Mouse (Mus musculus) kidney, adult 10 weeks (tissue): ENCODE data around the gene Slc43a1. TPM values are rescaled to one million over a fixed set of nuclear protein-coding genes. Genes with fewer than 3 reads are reported as not detected.

Experiments used
- polyA plus RNA-seq: library from polyadenylated mRNA; stranded (reverse); fragments of 350-450 nt; fragmentation: Illumina TruSeq; extraction: RNeasy Lipid Tissue Mini Kit (QIAGEN cat#74804); gene quantifications from one replicate; pipeline ENCODE4 v1.2.3, GENCODE M21; 2014; ENCODE audit warnings: low read depth, low replicate concordance

Slc43a1 gene
- polyA plus RNA-seq, result 0.36 TPM

DNA sequence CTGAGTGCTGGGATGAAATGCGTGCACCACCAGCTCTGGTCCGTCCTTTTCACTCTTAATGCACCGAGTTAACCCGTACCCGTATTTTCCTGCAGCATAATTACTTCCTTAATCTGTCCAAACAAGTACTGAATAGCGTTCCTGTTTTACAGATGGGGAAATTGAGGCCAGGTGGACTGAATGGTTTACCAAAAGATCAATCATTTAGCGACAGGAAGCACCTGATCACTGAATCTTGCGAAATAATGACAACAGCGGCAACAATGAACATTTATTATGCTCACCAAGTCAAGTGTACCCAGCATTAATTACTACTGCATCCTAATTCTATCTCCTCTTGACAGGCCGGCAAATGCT is at the start of gene Slc43a1:
Slc43a1 (plus strand) TSS at position 258 of the 357 bp plus-strand sequence.

DNA sequence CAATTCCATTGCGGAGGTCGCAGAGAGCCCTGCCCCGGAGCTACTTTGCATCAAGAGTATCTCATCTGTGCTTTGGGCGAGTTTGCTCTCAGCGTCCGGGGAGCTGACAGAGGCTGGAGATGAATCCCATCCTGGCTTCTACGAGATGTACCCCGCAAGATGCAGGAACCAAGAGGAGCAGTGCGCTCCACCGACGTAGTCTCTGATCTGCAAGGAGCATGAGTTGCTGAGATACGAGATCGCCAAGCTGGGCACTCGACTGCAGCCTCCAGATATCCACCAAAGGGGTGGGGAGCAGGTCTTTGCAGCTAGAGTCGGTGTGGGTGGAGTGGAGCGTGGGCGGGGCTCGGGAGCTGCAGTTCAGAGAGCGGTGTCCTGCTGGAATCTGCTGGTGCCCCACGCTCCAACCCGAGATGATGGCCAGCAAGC is 40.1 kb upstream of the Slc43a1 start, which contains the start of gene Ube2l6:
Ube2l6 (plus strand) TSS at position 336 of the 429 bp plus-strand sequence.

DNA sequence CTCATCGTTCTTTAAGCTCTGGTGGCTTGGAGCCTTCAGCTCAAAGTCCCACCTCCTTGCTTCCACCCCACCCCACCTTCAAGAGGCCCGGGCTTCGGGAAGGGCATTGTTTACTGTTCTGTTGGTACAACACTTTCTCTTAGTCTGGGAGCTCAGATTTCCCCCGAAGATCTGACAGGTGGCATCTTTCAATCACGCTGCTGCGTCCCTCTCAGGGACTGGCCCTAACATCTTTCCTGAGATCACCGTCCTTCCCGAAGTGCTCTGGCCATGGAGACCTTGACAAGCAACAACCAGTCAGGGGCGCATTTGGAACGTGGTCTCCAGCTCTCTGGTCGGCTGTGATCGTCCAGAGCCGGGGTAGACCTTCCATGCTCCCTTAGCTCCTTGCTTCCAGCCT is 16.1 kb upstream of the Slc43a1 start, which contains the start of gene Smtnl1:
Smtnl1 (minus strand) TSS at position 101 of the 400 bp plus-strand sequence.

DNA sequence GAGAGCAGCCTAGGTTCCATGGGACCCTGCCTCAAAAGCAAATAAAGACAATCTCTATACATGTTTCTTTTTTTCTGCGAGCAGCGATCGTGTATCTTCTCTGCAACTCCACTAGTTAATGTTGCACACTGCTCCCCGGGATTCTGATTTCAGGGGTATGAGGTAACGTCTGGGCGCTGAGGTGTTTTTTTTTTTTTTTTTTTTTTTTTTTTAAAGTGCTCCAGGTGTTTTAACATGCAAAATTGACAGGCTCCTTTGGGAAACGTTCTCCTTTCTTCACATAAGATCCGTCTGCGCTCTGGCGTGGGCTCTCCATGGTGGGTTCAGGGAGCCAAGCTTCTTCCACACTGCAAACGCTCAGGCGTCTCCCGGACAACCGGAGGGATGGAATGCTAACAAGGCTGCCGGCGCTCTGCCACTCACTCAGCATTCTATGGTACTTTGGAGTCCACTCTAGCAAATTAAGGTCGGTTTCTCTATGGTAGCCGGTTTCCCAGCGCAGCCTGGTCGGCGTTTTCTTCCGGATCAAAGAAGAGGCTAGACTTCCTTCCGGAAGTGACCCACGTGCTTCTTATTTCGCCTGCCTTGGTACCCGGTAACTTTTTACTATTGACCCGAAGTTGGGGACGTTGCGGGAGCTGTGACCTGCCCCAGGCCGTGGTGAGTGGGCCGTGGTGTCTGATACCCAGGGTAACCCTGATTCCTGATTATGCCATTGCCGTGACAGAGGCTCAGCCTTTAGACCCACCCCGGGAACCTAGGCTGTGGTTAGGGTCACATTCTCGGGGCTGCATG is 12.0 kb upstream of the Slc43a1 start, which contains the start of gene Timm10:
Timm10 (plus strand) TSS at position 510 of the 795 bp plus-strand sequence.

DNA sequence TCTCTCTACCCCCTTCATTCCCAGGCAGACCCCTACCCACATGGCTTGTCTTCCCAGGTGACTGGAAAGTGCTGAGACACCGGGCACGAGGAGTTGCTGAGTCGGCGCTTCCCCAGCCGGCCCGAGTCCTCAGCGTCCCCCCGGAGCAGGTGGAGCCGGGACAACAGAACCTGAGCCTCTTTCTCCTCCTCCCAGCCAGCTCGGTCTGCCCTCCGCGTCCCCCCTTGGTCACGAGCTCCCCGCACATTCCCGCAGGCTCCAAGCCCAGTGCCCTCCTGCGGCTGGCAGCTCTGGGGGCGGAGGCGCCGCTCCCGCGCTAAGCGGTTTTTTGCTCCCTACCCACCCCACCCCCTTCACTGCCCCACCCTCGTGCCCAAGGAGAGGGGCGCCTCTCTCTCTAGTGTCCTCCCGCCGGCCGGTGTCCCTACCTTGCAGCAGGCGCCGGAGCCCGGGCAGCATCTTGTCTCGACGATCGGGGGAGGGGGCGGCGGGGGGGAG is 47.6 kb downstream of the Slc43a1 start, which contains the start of gene Rtn4rl2:
Rtn4rl2 (minus strand) TSS at position 477 of the 498 bp plus-strand sequence.

Other genes starting within 250 kb of the Slc43a1 start
- gene Ctnnd1, start 188.1 kb upstream of the Slc43a1 start, polyA plus RNA-seq, result 200 TPM
- not detected for gene Btbd18, start 179.8 kb upstream of the Slc43a1 start, polyA plus RNA-seq
- gene Selenoh, start 168.1 kb upstream of the Slc43a1 start, polyA plus RNA-seq, result 10.5 TPM
- gene Gm28635, start 160.8 kb upstream of the Slc43a1 start, polyA plus RNA-seq, result not detected
- gene Med19, start 160.4 kb upstream of the Slc43a1 start, polyA plus RNA-seq, result 45.8 TPM
- gene Tmx2, start 159.7 kb upstream of the Slc43a1 start, polyA plus RNA-seq, result 203 TPM
- 79.5 TPM for gene Zdhhc5, start 123.7 kb upstream of the Slc43a1 start, polyA plus RNA-seq
- 18.6 TPM for gene Clp1, start 111.5 kb upstream of the Slc43a1 start, polyA plus RNA-seq
- gene Ypel4, start 104.8 kb upstream of the Slc43a1 start, polyA plus RNA-seq, result not detected
- gene Gm19426, start 95.2 kb upstream of the Slc43a1 start, polyA plus RNA-seq, result not detected
- gene Serping1, start 63.4 kb upstream of the Slc43a1 start, polyA plus RNA-seq, result 26.3 TPM
- 8.4 TPM for gene Ube2l6, start 40.0 kb upstream of the Slc43a1 start, polyA plus RNA-seq
- not detected for gene Smtnl1, start 16.2 kb upstream of the Slc43a1 start, polyA plus RNA-seq
- gene Timm10, start 11.9 kb upstream of the Slc43a1 start, polyA plus RNA-seq, result 2.6 TPM
- not detected for gene Rtn4rl2, start 47.9 kb downstream of the Slc43a1 start, polyA plus RNA-seq
- gene Slc43a3, start 97.7 kb downstream of the Slc43a1 start, polyA plus RNA-seq, result 31.6 TPM
- gene Prg2, start 141.6 kb downstream of the Slc43a1 start, polyA plus RNA-seq, result not detected
- gene Prg3, start 149.4 kb downstream of the Slc43a1 start, polyA plus RNA-seq, result not detected
- gene Ssrp1, start 198.4 kb downstream of the Slc43a1 start, polyA plus RNA-seq, result 85.3 TPM
- gene P2rx3, start 198.6 kb downstream of the Slc43a1 start, polyA plus RNA-seq, result not detected
- gene Tnks1bp1, start 209.2 kb downstream of the Slc43a1 start, polyA plus RNA-seq, result 0.69 TPM